8 mouse cellular contexts compared by ENCODE assay signal in genomic region chr4:138251819-138252218, GRCm38 (mm10). TPM values are rescaled to one million over a fixed set of nuclear protein-coding genes. Genes with fewer than 3 reads are reported as not detected.
DNase-seq lines count a peak whose midpoint lies in the region; ATAC-seq and TF ChIP-seq lines count a peak whose summit lies in the region.

No protein-coding gene starts in this region.

- DNase-seq in gastrocnemius, adult 2 months: no peak
- no peak for DNase-seq in gastrocnemius, postnatal 36 days
- peak; percentile 84 for DNase-seq in ES-CJ7 (ENCODE audit: low read depth, low spot score)
- DNase-seq in embryonic facial prominence, embryonic 11.5 days (ENCODE audit: low spot score): peak; percentile 81
- DNase-seq in hindbrain, postnatal 0 days (ENCODE audit: low spot score): peak; percentile 61
- DNase-seq in urinary bladder, postnatal 25 days (ENCODE audit: low spot score): no peak

- no peaks in the 10 kb centered on the region; the same call in 1 of the 2 replicates for H3K36me3 ChIP-seq in embryonic facial prominence, embryonic 11.5 days (replicated peaks; ENCODE audit: control insufficient read depth, insufficient read depth, low read depth, low read length)
- no peaks in the 10 kb centered on the region; the same call in 1 of the 2 replicates for H3K36me3 ChIP-seq in hindbrain, postnatal 0 days (ENCODE audit: insufficient read depth, low read length)
- H3K36me3 ChIP-seq in liver, embryonic 15.5 days (replicated peaks): peaks cover 12% of the 10 kb centered on the region
- H3K36me3 ChIP-seq in small intestine, adult 2 months (ENCODE audit: control insufficient read depth, insufficient read depth, low read length): 0 out of 2 replicates have a peak, but pooled peaks cover 3% of the 10 kb centered on the region

- H3K27ac ChIP-seq in gastrocnemius, adult 2 months: no peak overlapping the region
- no peak overlapping the region for H3K27ac ChIP-seq in embryonic facial prominence, embryonic 11.5 days (replicated peaks; ENCODE audit: low read depth, low read length)
- H3K27ac ChIP-seq in hindbrain, postnatal 0 days: peak overlapping the region; percentile 51; the same call in 1 of the 2 replicates
- H3K27ac ChIP-seq in liver, embryonic 15.5 days (replicated peaks): no peak overlapping the region
- no peak overlapping the region for H3K27ac ChIP-seq in small intestine, adult 2 months (ENCODE audit: insufficient read depth, low read depth, low read length)

- H3K9ac ChIP-seq in embryonic facial prominence, embryonic 11.5 days (replicated peaks; ENCODE audit: low read length): peak overlapping the region; percentile 10
- peak overlapping the region; percentile 61; the same call in 1 of the 2 replicates for H3K9ac ChIP-seq in hindbrain, postnatal 0 days (replicated peaks; ENCODE audit: low read length)
- no peak overlapping the region for H3K9ac ChIP-seq in liver, embryonic 15.5 days

- peak overlapping the region; percentile 22 for H3K4me2 ChIP-seq in embryonic facial prominence, embryonic 11.5 days (ENCODE audit: low read depth, low read length)
- H3K4me2 ChIP-seq in hindbrain, postnatal 0 days (ENCODE audit: low read depth, low read length): peak overlapping the region; percentile 87
- H3K4me2 ChIP-seq in liver, embryonic 15.5 days: peak overlapping the region; percentile 45

- no peaks in the 10 kb centered on the region for H3K9me3 ChIP-seq in embryonic facial prominence, embryonic 11.5 days (replicated peaks; ENCODE audit: control insufficient read depth, low read length)
- H3K9me3 ChIP-seq in hindbrain, postnatal 0 days (ENCODE audit: low read length): no peaks in the 10 kb centered on the region
- H3K9me3 ChIP-seq in liver, embryonic 15.5 days (replicated peaks): no peaks in the 10 kb centered on the region

- TF ChIP-seq POLR2A in small intestine, adult 2 months (IDR thresholded peaks at IDR 0.05; ENCODE audit: low read depth, low read length): no peak

- under 1% methylated on average over 14 of the region's 14 CpGs for WGBS in embryonic facial prominence, embryonic 11.5 days
- WGBS in hindbrain, postnatal 0 days: 2% methylated on average over 14 of the region's 14 CpGs
- under 1% methylated on average over 14 of the region's 14 CpGs for WGBS in liver, embryonic 15.5 days (ENCODE audit: insufficient replicate concordance)
- 2% methylated on average over 14 of the region's 14 CpGs for WGBS in small intestine, adult 2 months

- H3K4me3 ChIP-seq in gastrocnemius, adult 2 months: peak overlapping the region; percentile 51
- H3K4me3 ChIP-seq in embryonic facial prominence, embryonic 11.5 days (ENCODE audit: low read depth, low read length): peak overlapping the region; percentile 15; the same call in 1 of the 2 replicates
- H3K4me3 ChIP-seq in hindbrain, postnatal 0 days (ENCODE audit: low read length): peak overlapping the region; percentile 60
- peak overlapping the region; percentile 23 for H3K4me3 ChIP-seq in liver, embryonic 15.5 days (replicated peaks)
- H3K4me3 ChIP-seq in small intestine, adult 2 months (ENCODE audit: low read depth, low read length): peak overlapping the region; percentile 27

- ATAC-seq in embryonic facial prominence, embryonic 11.5 days (replicated peaks; ENCODE audit: insufficient number of reproducible peaks, low FRiP score, low TSS enrichment, low read depth): no peak
- ATAC-seq in hindbrain, postnatal 0 days: no peak
- no peak for ATAC-seq in liver, embryonic 15.5 days (ENCODE audit: insufficient read depth)

- H3K4me1 ChIP-seq in embryonic facial prominence, embryonic 11.5 days (ENCODE audit: control insufficient read depth, insufficient read depth, low read length): peaks cover 5% of the 10 kb centered on the region
- H3K4me1 ChIP-seq in hindbrain, postnatal 0 days (ENCODE audit: insufficient read depth, low read length): peaks cover 16% of the 10 kb centered on the region
- H3K4me1 ChIP-seq in liver, embryonic 15.5 days (replicated peaks): peaks cover 31% of the 10 kb centered on the region
- peaks cover 18% of the 10 kb centered on the region for H3K4me1 ChIP-seq in small intestine, adult 2 months (ENCODE audit: control insufficient read depth, insufficient read depth, insufficient read length, low read length)

- intact Hi-C loops in gastrocnemius, adult 2 months (cut with DNase I): no loop called here
- intact Hi-C loops in gastrocnemius, postnatal 36 days (cut with DNase I): no loop called here

- H3K27me3 ChIP-seq in embryonic facial prominence, embryonic 11.5 days (ENCODE audit: control insufficient read depth, insufficient read depth, low read length): peaks cover 7% of the 10 kb centered on the region
- H3K27me3 ChIP-seq in hindbrain, postnatal 0 days (ENCODE audit: insufficient read depth, low read length): no peaks in the 10 kb centered on the region
- H3K27me3 ChIP-seq in liver, embryonic 15.5 days: peaks cover 64% of the 10 kb centered on the region
- H3K27me3 ChIP-seq in small intestine, adult 2 months (ENCODE audit: control insufficient read depth, insufficient read depth, low read length): peaks cover 16% of the 10 kb centered on the region

- TF ChIP-seq CTCF in gastrocnemius, adult 2 months (IDR thresholded peaks at IDR 0.05): no peak
- peak; percentile 52 for TF ChIP-seq CTCF in hindbrain, postnatal 0 days (IDR thresholded peaks at IDR 0.05; ENCODE audit: low read depth)
- no peak for TF ChIP-seq CTCF in small intestine, adult 2 months (IDR thresholded peaks at IDR 0.05; ENCODE audit: extremely low read depth, insufficient read length, insufficient replicate concordance, low read depth, low read length)

RNA-seq across cellular contexts. Expression of gene Kif17, which starts 1.6 kb away (rescaled TPM):
- total RNA-seq in gastrocnemius, adult 2 months (2021): under 1 TPM in 1 of 2 experiments, not detected in 1; 0.11 TPM
- not detected for total RNA-seq in gastrocnemius, postnatal 36 days (2021)
- 0.31 and 0.33 TPM in 2 replicates for polyA plus RNA-seq in embryonic facial prominence, embryonic 11.5 days (2014; fragmentation: Nextera tagmentation; extraction: Ambion mirVana)
- 4.1 and 6.0 TPM in 2 replicates for total RNA-seq in hindbrain, postnatal 0 days (2014; rRNA removed)
- 5.1 and 5.3 TPM in 2 replicates for polyA plus RNA-seq in hindbrain, postnatal 0 days (2015; fragmentation: Nextera tagmentation; extraction: Ambion mirVana)
- 0.30 and 0.32 TPM in 2 replicates for polyA plus RNA-seq in liver, embryonic 15.5 days (2015; fragmentation: Nextera tagmentation; extraction: Ambion mirVana)
- polyA plus RNA-seq in small intestine, adult 2 months (2012; rRNA removed): 0.11 and 0.19 TPM in 2 replicates

RNA-seq across cellular contexts. Expression of gene Sh2d5, which starts 1.6 kb away (rescaled TPM):
- under 1 TPM in 1 of 2 experiments, not detected in 1; 0.28 TPM for total RNA-seq in gastrocnemius, adult 2 months (2021)
- total RNA-seq in gastrocnemius, postnatal 36 days (2021): under 1 TPM; 0.08 to 0.12 TPM
- polyA plus RNA-seq in embryonic facial prominence, embryonic 11.5 days (2014; fragmentation: Nextera tagmentation; extraction: Ambion mirVana): 1.1 and 1.2 TPM in 2 replicates
- 25.4 and 45.8 TPM in 2 replicates for total RNA-seq in hindbrain, postnatal 0 days (2014; rRNA removed)
- polyA plus RNA-seq in hindbrain, postnatal 0 days (2015; fragmentation: Nextera tagmentation; extraction: Ambion mirVana): 13.4 and 14.7 TPM in 2 replicates
- polyA plus RNA-seq in liver, embryonic 15.5 days (2015; fragmentation: Nextera tagmentation; extraction: Ambion mirVana): 0.63 and 1.1 TPM in 2 replicates
- 0.41 and 0.79 TPM in 2 replicates for polyA plus RNA-seq in small intestine, adult 2 months (2012; rRNA removed)

RNA-seq across cellular contexts. Expression of gene Hp1bp3, which starts 35.7 kb away (rescaled TPM):
- 10 to 100 TPM; 50.8 to 67.8 TPM for total RNA-seq in gastrocnemius, adult 2 months (2021)
- total RNA-seq in gastrocnemius, postnatal 36 days (2021): 10 to 100 TPM; 46.7 to 52.0 TPM
- 197 and 201 TPM in 2 replicates for polyA plus RNA-seq in embryonic facial prominence, embryonic 11.5 days (2014; fragmentation: Nextera tagmentation; extraction: Ambion mirVana)
- 119 and 140 TPM in 2 replicates for total RNA-seq in hindbrain, postnatal 0 days (2014; rRNA removed)
- polyA plus RNA-seq in hindbrain, postnatal 0 days (2015; fragmentation: Nextera tagmentation; extraction: Ambion mirVana): 174 and 186 TPM in 2 replicates
- polyA plus RNA-seq in liver, embryonic 15.5 days (2015; fragmentation: Nextera tagmentation; extraction: Ambion mirVana): 36.3 and 40.0 TPM in 2 replicates
- 8.4 and 19.6 TPM in 2 replicates for polyA plus RNA-seq in small intestine, adult 2 months (2012; rRNA removed)

RNA-seq across cellular contexts. Expression of gene Ddost, which starts 52.7 kb away (rescaled TPM):
- total RNA-seq in gastrocnemius, adult 2 months (2021): 10 to 100 TPM; 29.1 to 34.3 TPM
- total RNA-seq in gastrocnemius, postnatal 36 days (2021): 10 to 100 TPM; 31.3 to 31.8 TPM
- 249 and 259 TPM in 2 replicates for polyA plus RNA-seq in embryonic facial prominence, embryonic 11.5 days (2014; fragmentation: Nextera tagmentation; extraction: Ambion mirVana)
- 232 and 241 TPM in 2 replicates for total RNA-seq in hindbrain, postnatal 0 days (2014; rRNA removed)
- 216 and 218 TPM in 2 replicates for polyA plus RNA-seq in hindbrain, postnatal 0 days (2015; fragmentation: Nextera tagmentation; extraction: Ambion mirVana)
- polyA plus RNA-seq in liver, embryonic 15.5 days (2015; fragmentation: Nextera tagmentation; extraction: Ambion mirVana): 173 and 194 TPM in 2 replicates
- 150 and 244 TPM in 2 replicates for polyA plus RNA-seq in small intestine, adult 2 months (2012; rRNA removed)

Comparison
In these comparisons a context has a peak if more than half of its experiments do, and no peak if none do; other contexts are left out.
1. DNase-seq: peak in ES-CJ7 (single experiment), embryonic facial prominence, embryonic 11.5 days (single experiment) and hindbrain, postnatal 0 days (single experiment); none in gastrocnemius, adult 2 months (single experiment), gastrocnemius, postnatal 36 days (0 of 2) and urinary bladder, postnatal 25 days (single experiment).
2. H3K4me2 ChIP-seq: peak in every context shown above with its lines; median percentile 87 in hindbrain, postnatal 0 days; 45 in liver, embryonic 15.5 days; 22 in embryonic facial prominence, embryonic 11.5 days.
3. Peak in every context shown above with its lines, with median percentiles within 50 percentile points of each other: H3K4me3 ChIP-seq.